Mouse (Mus musculus) liver, postnatal 0 days (tissue): ENCODE measurements around the gene Olfr1499. TPM values are rescaled to one million over a fixed set of nuclear protein-coding genes. Genes with fewer than 3 reads are reported as not detected.
"Not testable (repeated sequence)": the region's sequence is repeated elsewhere in the genome, so short reads cannot be mapped to it uniquely, and the experiment has no call there.

Experiments used
- ATAC-seq: fragments of 200-750 bp; cut with Nextera tagmentation; 2 replicates; pipeline ENCODE4 v1.8.0; 2017; ENCODE audit warnings: mild to moderate bottlenecking, moderate library complexity
- DNase-seq: peaks from one replicate; pipeline ENCODE4 v3.0.0-alpha.2; 2016
- H3K27ac ChIP-seq: fragments of 300-500 bp; sonication (generic); 2 replicates; pipeline ENCODE4 v1.5.1; 2014; ENCODE audit warnings: antibody characterized with exemption, moderate library complexity, mild to moderate bottlenecking, low read depth
- H3K27me3 ChIP-seq: fragments of 300-500 bp; sonication (generic); 2 replicates; pipeline ENCODE4 v1.6.1; 2014; ENCODE audit warnings: low read length, control low read depth, mixed read lengths; ENCODE audit not compliant: insufficient read depth
- H3K36me3 ChIP-seq: fragments of 300-500 bp; sonication (generic); replicated peaks from 2 replicates; pipeline ENCODE4 v1.6.1; 2014; ENCODE audit warnings: mild to moderate bottlenecking, control low read depth, low read length, moderate library complexity, mixed read lengths; ENCODE audit not compliant: insufficient read depth
- H3K4me1 ChIP-seq: fragments of 300-500 bp; sonication (generic); 2 replicates; pipeline ENCODE4 v1.6.1; 2014; ENCODE audit warnings: antibody characterized with exemption, mild to moderate bottlenecking, control low read depth; ENCODE audit not compliant: insufficient read depth
- H3K4me2 ChIP-seq: fragments of 300-500 bp; sonication (generic); 2 replicates; pipeline ENCODE4 v1.6.1; 2014; ENCODE audit warnings: low read depth, mild to moderate bottlenecking, low read length, moderate library complexity, mixed read lengths
- H3K4me3 ChIP-seq: fragments of 300-500 bp; sonication (generic); 2 replicates; pipeline ENCODE4 v1.5.1; 2014; ENCODE audit warnings: low read depth, low read length
- H3K9ac ChIP-seq: fragments of 300-500 bp; sonication (generic); replicated peaks from 2 replicates; pipeline ENCODE4 v1.6.1; 2014; ENCODE audit warnings: mild to moderate bottlenecking, moderate library complexity
- H3K9me3 ChIP-seq: fragments of 300-500 bp; sonication (generic); 2 replicates; pipeline ENCODE4 v1.6.1; 2016; ENCODE audit warnings: mild to moderate bottlenecking, control low read depth, low read length, mixed read lengths
- CTCF ChIP-seq: sonication (generic); IDR thresholded peaks from 2 replicates; pipeline ENCODE4 v1.5.1; 2016; ENCODE audit warnings: antibody characterized with exemption, low read depth
- EP300 ChIP-seq: IDR thresholded peaks from 2 replicates; pipeline ENCODE4 v1.6.1; 2016; ENCODE audit warnings: antibody characterized with exemption, low read depth, mild to moderate bottlenecking
- WGBS: fragments of 180-500 bp; shearing (Covaris S2); extraction: QIAGEN DNeasy Blood & Tissue Kit; methylation state at CpG from one replicate; pipeline ENCODE4 v1.1.7; 2014; ENCODE audit not compliant: insufficient replicate concordance; 5-methylcytosine and 5-hydroxymethylcytosine counted together
- polyA plus RNA-seq: library from polyadenylated mRNA; unstranded; fragments of >200 nt; fragmentation: Nextera tagmentation; extraction: Ambion mirVana; gene quantifications from 2 replicates; pipeline ENCODE4 v1.2.1, GENCODE M21; 2015

The Olfr1499 gene
- polyA plus RNA-seq, result not detected in 2 replicates

GRCm38 (mm10) chr19:13819347-13819746 is at the start of gene Olfr1499:
Gene Olfr1499 (minus strand): TSS chr19:13819447.
- Histone ChIP-seq H3K4me1 (no peaks in the 10 kb centered on the region), H3K36me3 (no peaks in the 10 kb centered on the region), H3K27me3 (no peaks in the 10 kb centered on the region), H3K9ac (no peak within 1 kb of the TSS), H3K9me3 (no peaks in the 10 kb centered on the region), H3K4me2 (no peak within 1 kb of the TSS), H3K4me3 (no peak within 1 kb of the TSS), H3K27ac (no peak within 1 kb of the TSS)
- no peak for ATAC-seq
- DNase-seq, result no peak
- TF ChIP-seq EP300, result no peak
- no peak for TF ChIP-seq CTCF

DNA sequence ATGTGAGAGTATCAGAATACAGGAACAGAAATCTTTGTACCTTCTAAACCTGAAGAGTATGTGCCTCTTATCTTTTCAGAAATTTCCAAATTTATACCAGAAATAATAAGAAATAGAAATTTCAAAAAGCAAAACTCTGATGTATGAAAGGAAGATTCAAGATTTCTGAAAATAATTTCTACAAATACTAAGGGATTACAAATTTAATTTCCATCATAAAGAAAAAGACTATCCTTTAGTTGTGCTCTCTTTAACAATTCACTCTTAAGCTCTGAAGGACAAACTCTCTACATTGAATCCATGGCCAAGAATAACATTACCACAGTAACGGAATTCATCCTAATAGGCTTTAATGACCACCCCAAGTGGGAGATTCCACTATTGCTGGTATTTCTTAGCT is 42.2 kb upstream of the Olfr1499 start, which contains the start of gene Olfr1502:
TSS of gene Olfr1502 (plus strand) at position 301 of the 400 bp plus-strand sequence.
- Histone ChIP-seq H3K4me3 (no peak within 1 kb of the TSS), H3K27ac (no peak within 1 kb of the TSS), H3K9me3 (no peaks in the 10 kb centered on the region), H3K27me3 (no peaks in the 10 kb centered on the region), H3K4me2 (no peak within 1 kb of the TSS), H3K36me3 (no peaks in the 10 kb centered on the region), H3K4me1 (no peaks in the 10 kb centered on the region), H3K9ac (no peak within 1 kb of the TSS)
- DNase-seq (no peak), ATAC-seq (no peak)
- TF ChIP-seq CTCF, result no peak
- no peak for TF ChIP-seq EP300
- 60% methylated on average over 1 of the region's 1 CpGs for WGBS

DNA sequence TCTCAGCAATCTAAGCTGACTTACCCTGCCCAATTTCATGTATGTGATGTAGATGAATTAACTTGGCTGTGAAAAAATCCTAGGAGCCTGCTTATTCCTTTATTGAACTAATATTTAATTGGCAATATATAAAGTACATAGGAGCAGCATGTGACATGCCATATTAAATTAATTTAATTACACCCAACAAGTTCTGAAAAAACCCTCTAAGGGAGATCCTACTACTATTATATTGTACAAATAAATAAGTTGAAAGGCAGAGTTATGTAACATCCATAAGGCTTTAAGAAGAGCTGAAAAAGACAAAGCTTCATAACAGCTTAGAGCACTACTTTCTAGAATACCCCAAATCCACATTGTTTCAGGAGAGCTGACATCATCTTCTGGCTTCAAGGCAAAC is 31.3 kb upstream of the Olfr1499 start, which contains the start of gene Olfr1501:
TSS of gene Olfr1501 (minus strand) at position 101 of the 400 bp plus-strand sequence.
- not testable (repeated sequence) for H3K9me3 ChIP-seq, DNase-seq, H3K9ac ChIP-seq, H3K4me2 ChIP-seq, H3K4me3 ChIP-seq, H3K4me1 ChIP-seq, H3K27me3 ChIP-seq, H3K27ac ChIP-seq, ATAC-seq, H3K36me3 ChIP-seq

GRCm38 (mm10) chr19:13830388-13830787 is 11.1 kb upstream of the Olfr1499 start, which contains the start of gene Olfr1500:
Gene Olfr1500 (minus strand): TSS chr19:13830488.
- H3K27me3 ChIP-seq, result no peaks in the 10 kb centered on the region
- H3K27ac ChIP-seq, result no peak within 1 kb of the TSS
- H3K4me2 ChIP-seq, result no peak within 1 kb of the TSS
- no peak for DNase-seq
- TF ChIP-seq CTCF (no peak), EP300 (no peak)
- ATAC-seq, result no peak
- H3K4me1 ChIP-seq, result no peaks in the 10 kb centered on the region
- H3K4me3 ChIP-seq, result no peak within 1 kb of the TSS
- no peak within 1 kb of the TSS for H3K9ac ChIP-seq
- no peaks in the 10 kb centered on the region for H3K36me3 ChIP-seq
- H3K9me3 ChIP-seq, result no peaks in the 10 kb centered on the region; the same call in 1 of the 2 replicates

- no peaks in the 10 kb centered on the region for H3K9me3 ChIP-seq
- DNase-seq, result no peak
- no peaks in the 10 kb centered on the region for H3K27me3 ChIP-seq
- ATAC-seq, result no peak
- H3K36me3 ChIP-seq, result no peaks in the 10 kb centered on the region
- no peaks in the 10 kb centered on the region for H3K4me1 ChIP-seq
- WGBS, result 75% methylated on average over 3 of the region's 3 CpGs
- no peak overlapping the region for H3K4me3 ChIP-seq
- no peak overlapping the region for H3K4me2 ChIP-seq
- no peak for TF ChIP-seq EP300
- no peak for TF ChIP-seq CTCF
- no peak overlapping the region for H3K9ac ChIP-seq
- no peak overlapping the region for H3K27ac ChIP-seq
Observed at GRCm38 (mm10) chr19:13828447-13828846, 9.2 kb upstream of the Olfr1499 start.

GRCm38 (mm10) chr19:13820847-13821246 is 1.6 kb upstream of the Olfr1499 start:
- Histone ChIP-seq H3K4me1 (no peaks in the 10 kb centered on the region), H3K4me2 (no peak overlapping the region), H3K9me3 (no peaks in the 10 kb centered on the region), H3K36me3 (no peaks in the 10 kb centered on the region), H3K27me3 (no peaks in the 10 kb centered on the region), H3K27ac (no peak overlapping the region), H3K4me3 (no peak overlapping the region), H3K9ac (no peak overlapping the region)
- no peak for TF ChIP-seq CTCF
- TF ChIP-seq EP300, result no peak
- DNase-seq, result no peak
- ATAC-seq, result no peak
- WGBS, result 38% methylated on average over 5 of the region's 5 CpGs

DNA sequence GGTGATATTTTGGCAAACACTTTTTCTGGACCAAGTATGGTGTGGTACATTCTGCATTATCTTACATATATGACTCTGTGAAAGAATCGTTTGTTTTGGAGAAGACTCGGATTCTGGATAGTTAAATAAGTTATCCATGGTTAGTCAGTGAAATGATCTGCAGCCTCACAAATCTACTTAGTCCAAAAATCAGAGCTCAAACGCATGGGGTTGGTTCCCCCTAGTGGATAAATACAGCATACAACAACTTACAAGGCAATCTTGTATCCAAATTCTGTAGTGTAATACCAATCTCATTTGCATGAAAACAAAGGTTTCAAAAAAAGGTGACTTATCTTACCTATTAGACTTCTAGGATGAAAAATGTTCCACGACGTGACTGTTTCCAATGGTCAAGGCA is 420 bp downstream of the Olfr1499 start:
- no peaks in the 10 kb centered on the region for H3K36me3 ChIP-seq
- H3K9ac ChIP-seq, result no peak overlapping the region
- ATAC-seq (no peak), DNase-seq (no peak)
- H3K9me3 ChIP-seq, result no peaks in the 10 kb centered on the region
- TF ChIP-seq CTCF (peak; percentile 32), EP300 (no peak)
- no peaks in the 10 kb centered on the region for H3K27me3 ChIP-seq
- H3K4me1 ChIP-seq, result no peaks in the 10 kb centered on the region
- WGBS, result 30% methylated on average over 5 of the region's 5 CpGs
- no peak overlapping the region for H3K4me2 ChIP-seq
- H3K27ac ChIP-seq, result no peak overlapping the region
- no peak overlapping the region for H3K4me3 ChIP-seq
